Mouse (Mus musculus): ENCODE measurements around the gene Creg2. TPM values are rescaled to one million over a fixed set of nuclear protein-coding genes. Genes with fewer than 3 reads are reported as not detected.

The Creg2 gene
- total RNA-seq, 1 experiment from 2014 or later, result not detected

Other genes starting within 250 kb of the Creg2 start
- 4.1 and 6.7 TPM in 2 replicates for gene Tbc1d8, start 172.7 kb downstream of the Creg2 start, total RNA-seq (2017)
- gene Cnot11, start 116.5 kb downstream of the Creg2 start, total RNA-seq (2017), result 24.2 and 30.9 TPM in 2 replicates
- gene Rnf149, start 74.1 kb downstream of the Creg2 start, total RNA-seq (2017), result 30.4 and 40.7 TPM in 2 replicates
- gene Rfx8, start 69.5 kb upstream of the Creg2 start, total RNA-seq (2017), result 0.27 TPM in 1 of 2 replicates, not detected in the other
- gene Gm3646, start 153.9 kb upstream of the Creg2 start, total RNA-seq (2017), result not detected in 2 replicates
- 118 and 130 TPM in 2 replicates for gene Map4k4, start 249.4 kb upstream of the Creg2 start, total RNA-seq (2017)

All from common myeloid progenitor, adult 5-6 weeks (primary cell).